Mouse (Mus musculus) left cerebral cortex, postnatal 36 days (tissue): ENCODE results near the gene Col4a3bp. TPM values are rescaled to one million over a fixed set of nuclear protein-coding genes. Genes with fewer than 3 reads are reported as not detected.
A peak's percentile ranks its signal among the peaks of the same experiment; 100 is the strongest.
"Not testable (repeated sequence)": the region's sequence is repeated elsewhere in the genome, so short reads cannot be mapped to it uniquely, and the experiment has no call there.

Experiments used
- DNase-seq, 2 experiments: peaks; one replicate each; pipeline ENCODE4 v3.0.0; 2021 to 2022; ENCODE audit warnings: low spot score in 2 of 2, mixed read lengths in 1 of 2
- intact Hi-C: fragments of 180-260 bp; cut with DNase I; formaldehyde crosslinking; loops from one replicate; pipeline ENCODE4 v1.15.1; 2025
- total RNA-seq, 2 experiments: library from RNA; stranded (reverse); gene quantifications; 2 replicates each; pipeline ENCODE4 v1.2.3; 2021

The Col4a3bp gene
- total RNA-seq, 2 experiments from 2014 or later, result 61.6 to 71.7 TPM

- intact Hi-C loops, result no loop called here
- DNase-seq, result no peak
These were observed 61.8 kb downstream of the Col4a3bp start for GRCm38 (mm10) chr13:96604242-96604641.

- intact Hi-C loops, result no loop called here
- DNase-seq, result no peak
These were observed 72.2 kb downstream of the Col4a3bp start for GRCm38 (mm10) chr13:96614615-96615014.

GRCm38 (mm10) chr13:96620891-96621290 lies 78.5 kb downstream of the Col4a3bp start:
- no peak for DNase-seq
- intact Hi-C loops, result no loop called here

- DNase-seq, result no peak
- intact Hi-C loops, result no loop called here
These were observed 88.0 kb downstream of the Col4a3bp start for GRCm38 (mm10) chr13:96630396-96630795.

GRCm38 (mm10) chr13:96644168-96644567 lies 101.8 kb downstream of the Col4a3bp start:
- DNase-seq, result no peak
- intact Hi-C loops, result no loop called here

GRCm38 (mm10) chr13:96645822-96646221 lies 103.4 kb downstream of the Col4a3bp start:
- intact Hi-C loops, result no loop called here

GRCm38 (mm10) chr13:96653041-96653440 lies 110.6 kb downstream of the Col4a3bp start:
- intact Hi-C loops, result no loop called here
- peak in 1 of 2 experiments; percentile 26 for DNase-seq

More at GRCm38 (mm10) chr13:96645822-96646221, 103.4 kb downstream of the Col4a3bp start:
- DNase-seq, result no peak

GRCm38 (mm10) chr13:96656673-96657072 lies 114.3 kb downstream of the Col4a3bp start:
- DNase-seq, result no peak
- intact Hi-C loops, result no loop called here

GRCm38 (mm10) chr13:96658936-96659335 lies 116.5 kb downstream of the Col4a3bp start:
- no peak for DNase-seq
- intact Hi-C loops, result no loop called here

- intact Hi-C loops, result no loop called here
- no peak for DNase-seq
These were observed 117.9 kb downstream of the Col4a3bp start for GRCm38 (mm10) chr13:96660095-96660860.

- DNase-seq, intact Hi-C loops: not testable (repeated sequence)
These were observed 120.7 kb downstream of the Col4a3bp start for GRCm38 (mm10) chr13:96663120-96663519.

GRCm38 (mm10) chr13:96664419-96664974 lies 122.1 kb downstream of the Col4a3bp start:
- no peak for DNase-seq
- intact Hi-C loops, result no loop called here

- intact Hi-C loops, result no loop called here
- no peak for DNase-seq
These were observed 127.6 kb downstream of the Col4a3bp start for GRCm38 (mm10) chr13:96670019-96670405.

- intact Hi-C loops, result no loop called here
- DNase-seq, result peak; percentile 99
These were observed 128.1 kb downstream of the Col4a3bp start, which contains the start of gene Hmgcr for GRCm38 (mm10) chr13:96670406-96671077. Hmgcr (minus strand) TSS chr13:96670936.

GRCm38 (mm10) chr13:96671078-96671905 lies 128.9 kb downstream of the Col4a3bp start:
- peak in 1 of 2 experiments; percentile 20 for DNase-seq
- intact Hi-C loops, result no loop called here

- intact Hi-C loops, result no loop called here
- no peak for DNase-seq
These were observed 129.5 kb downstream of the Col4a3bp start for GRCm38 (mm10) chr13:96671906-96672234.

- intact Hi-C loops, result no loop called here
- no peak for DNase-seq
These were observed 129.9 kb downstream of the Col4a3bp start for GRCm38 (mm10) chr13:96672276-96672675.

GRCm38 (mm10) chr13:96673817-96674216 lies 131.4 kb downstream of the Col4a3bp start:
- intact Hi-C loops, result no loop called here
- no peak for DNase-seq

- intact Hi-C loops, result no loop called here
These were observed 133.3 kb downstream of the Col4a3bp start for GRCm38 (mm10) chr13:96675756-96676155.

GRCm38 (mm10) chr13:96677071-96677470 lies 134.7 kb downstream of the Col4a3bp start:
- no peak for DNase-seq
- intact Hi-C loops, result no loop called here

More at GRCm38 (mm10) chr13:96675756-96676155, 133.3 kb downstream of the Col4a3bp start:
- DNase-seq, result no peak
